Mouse (Mus musculus): ENCODE data around the gene Sept9.

DNA sequence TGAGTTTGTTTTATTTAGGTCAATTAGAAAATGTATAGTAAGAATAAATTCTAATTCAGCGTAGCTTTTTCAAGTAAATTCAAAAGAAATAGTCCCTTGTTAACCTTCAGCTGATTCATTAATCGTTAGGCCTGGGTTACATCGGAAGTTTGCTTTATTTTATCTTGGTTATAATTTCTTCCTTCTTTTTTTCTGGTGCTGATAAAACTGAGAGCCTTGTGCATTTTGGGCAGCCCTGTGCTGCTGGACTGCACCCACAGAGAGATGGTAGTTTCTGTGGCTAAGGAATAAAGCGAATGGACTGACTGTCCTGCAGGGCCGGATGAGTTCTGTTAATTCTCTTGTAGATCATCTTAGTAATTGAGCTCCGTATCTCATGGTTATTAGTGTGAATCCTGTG is 46.9 kb upstream of the Sept9 start:
- TF ChIP-seq CTCF (IDR thresholded peaks at IDR 0.05; ENCODE audit: low read depth) = no peak
- TF ChIP-seq EP300 (IDR thresholded peaks at IDR 0.05; ENCODE audit: low read depth) = no peak
